Mouse (Mus musculus) midbrain, embryonic 13.5 days (tissue): ENCODE data around the gene Pald1. TPM values are rescaled to one million over a fixed set of nuclear protein-coding genes. Genes with fewer than 3 reads are reported as not detected.
A peak's percentile ranks its signal among the peaks of the same experiment; 100 is the strongest.

Experiments used
- ATAC-seq: fragments of 200-750 bp; cut with Nextera tagmentation; 2 replicates; pipeline ENCODE4 v1.8.0; 2017; ENCODE audit warnings: mild to moderate bottlenecking, moderate TSS enrichment, moderate library complexity
- H3K27ac ChIP-seq: fragments of 300-500 bp; sonication (generic); 2 replicates; pipeline ENCODE4 v1.5.1; 2015; ENCODE audit warnings: inconsistent platforms, mild to moderate bottlenecking, moderate library complexity
- H3K27me3 ChIP-seq: fragments of 300-500 bp; sonication (generic); 2 replicates; pipeline ENCODE4 v1.6.1; 2015; ENCODE audit warnings: mild to moderate bottlenecking, inconsistent platforms
- H3K36me3 ChIP-seq: fragments of 300-500 bp; sonication (generic); 2 replicates; pipeline ENCODE4 v1.6.1; 2015; ENCODE audit warnings: mild to moderate bottlenecking, inconsistent platforms
- H3K4me1 ChIP-seq: fragments of 300-500 bp; sonication (generic); replicated peaks from 2 replicates; pipeline ENCODE4 v1.6.1; 2015; ENCODE audit warnings: inconsistent platforms
- H3K4me2 ChIP-seq: fragments of 300-500 bp; sonication (generic); replicated peaks from 2 replicates; pipeline ENCODE4 v1.6.1; 2015; ENCODE audit warnings: moderate library complexity, mild to moderate bottlenecking, inconsistent platforms
- H3K4me3 ChIP-seq: fragments of 300-500 bp; sonication (generic); replicated peaks from 2 replicates; pipeline ENCODE4 v1.5.1; 2015; ENCODE audit warnings: mild to moderate bottlenecking, inconsistent platforms
- H3K9ac ChIP-seq: fragments of 300-500 bp; sonication (generic); replicated peaks from 2 replicates; pipeline ENCODE4 v1.6.1; 2015; ENCODE audit warnings: mild to moderate bottlenecking, inconsistent platforms
- H3K9me3 ChIP-seq: fragments of 300-500 bp; sonication (generic); 2 replicates; pipeline ENCODE4 v1.6.1; 2016; ENCODE audit warnings: mild to moderate bottlenecking, inconsistent platforms
- WGBS: fragments of 180-500 bp; shearing (Covaris S2); methylation state at CpG from one replicate; pipeline ENCODE4 v1.1.7; 2015; 5-methylcytosine and 5-hydroxymethylcytosine counted together
- polyA plus RNA-seq: library from polyadenylated mRNA; unstranded; fragments of >200 nt; fragmentation: Nextera tagmentation; extraction: Ambion mirVana; gene quantifications from 2 replicates; pipeline ENCODE4 v1.2.1, GENCODE M21; 2015

Pald1 gene
- polyA plus RNA-seq, 1 experiment from 2014 or later = 21.1 TPM

DNA sequence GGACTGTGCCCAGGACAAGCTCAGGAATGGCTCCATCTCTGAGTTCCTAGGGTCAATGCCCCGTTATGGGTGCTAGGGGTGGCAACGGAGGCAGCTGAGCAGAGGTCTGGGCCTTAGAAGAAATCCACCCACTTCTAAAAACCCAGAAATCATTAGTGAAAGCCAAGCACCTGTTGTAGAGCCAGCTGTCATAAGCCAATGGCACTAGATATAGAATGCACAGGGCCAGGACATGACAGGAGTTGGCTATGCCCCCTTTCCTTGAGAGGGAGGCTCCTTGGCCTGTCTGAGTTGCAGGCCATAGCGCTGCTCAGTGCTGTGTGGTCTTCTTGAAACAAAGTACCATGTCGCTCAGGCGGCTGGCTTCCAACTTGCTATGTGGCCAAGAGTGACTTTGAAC, 17.1 kb upstream of the Pald1 start:
- H3K4me2 ChIP-seq = no peak overlapping the region
- no peaks in the 10 kb centered on the region for H3K36me3 ChIP-seq
- no peaks in the 10 kb centered on the region for H3K4me1 ChIP-seq
- 90% methylated on average over 5 of the region's 5 CpGs for WGBS
- H3K27ac ChIP-seq = no peak overlapping the region
- H3K9me3 ChIP-seq = no peaks in the 10 kb centered on the region
- ATAC-seq = no peak
- no peak overlapping the region for H3K4me3 ChIP-seq
- H3K9ac ChIP-seq = no peak overlapping the region
- peaks cover under 1% of the 10 kb centered on the region; the same call in 1 of the 2 replicates for H3K27me3 ChIP-seq

DNA sequence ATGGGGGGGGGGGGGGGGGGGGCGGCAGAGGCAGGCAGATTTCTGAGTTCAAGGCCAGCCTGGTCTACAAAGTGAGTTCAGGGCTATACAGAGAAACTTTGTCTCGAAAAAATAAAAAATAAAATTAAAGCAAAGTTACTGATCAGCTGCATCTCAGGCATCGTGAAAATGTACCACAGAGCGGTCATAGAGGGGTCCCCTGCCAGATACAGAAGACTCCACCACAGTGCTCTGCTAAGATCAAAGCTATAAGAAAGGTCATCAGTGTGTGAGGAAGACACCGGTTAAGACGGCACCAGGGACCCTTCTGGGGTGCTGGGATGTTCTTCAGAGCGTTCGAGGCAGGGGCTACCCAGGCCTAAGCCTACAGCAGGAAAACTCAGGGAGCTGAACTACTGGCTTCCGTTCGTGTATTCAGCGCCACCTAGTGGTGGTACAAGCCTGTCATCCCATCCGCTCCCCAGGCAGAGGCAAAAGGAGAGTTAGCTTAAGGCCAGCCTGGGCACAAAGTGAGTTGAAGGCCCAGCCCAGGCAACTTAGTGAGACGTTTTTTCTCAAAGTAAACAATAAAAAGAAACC, 15.9 kb upstream of the Pald1 start:
- Histone ChIP-seq H3K27ac (no peak overlapping the region), H3K4me3 (no peak overlapping the region), H3K9me3 (no peaks in the 10 kb centered on the region), H3K27me3 (no peaks in the 10 kb centered on the region), H3K36me3 (no peaks in the 10 kb centered on the region), H3K4me1 (no peaks in the 10 kb centered on the region; the same call in 1 of the 2 replicates), H3K9ac (no peak overlapping the region), H3K4me2 (no peak overlapping the region)
- ATAC-seq = peak; percentile 91
- 25% methylated on average over 13 of the region's 13 CpGs for WGBS

DNA sequence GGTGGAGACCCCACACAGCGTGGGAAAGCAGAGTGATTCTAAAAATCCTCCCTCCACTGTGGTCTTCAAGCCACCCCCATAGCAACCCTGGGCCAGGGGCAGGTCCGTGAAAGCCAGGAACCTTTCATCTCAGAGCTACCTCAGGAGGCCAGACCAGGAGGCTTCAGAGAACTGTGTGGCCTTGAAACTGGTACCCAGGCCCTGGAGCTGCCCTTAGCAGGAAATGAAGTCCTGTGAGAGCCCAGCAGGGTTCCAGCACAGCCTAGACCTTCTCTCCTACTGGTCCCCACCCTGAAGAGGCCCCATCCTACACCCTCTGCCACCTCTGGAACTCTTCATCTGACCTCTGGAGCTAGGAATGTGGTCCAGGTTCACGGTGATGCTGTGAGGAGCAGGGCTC, 14.8 kb upstream of the Pald1 start:
- WGBS = 56% methylated on average over 3 of the region's 3 CpGs
- no peak overlapping the region for H3K4me2 ChIP-seq
- H3K36me3 ChIP-seq = no peaks in the 10 kb centered on the region
- no peak overlapping the region for H3K27ac ChIP-seq
- no peak overlapping the region for H3K4me3 ChIP-seq
- no peak overlapping the region for H3K9ac ChIP-seq
- H3K9me3 ChIP-seq = no peaks in the 10 kb centered on the region
- no peak for ATAC-seq
- no peaks in the 10 kb centered on the region; the same call in 1 of the 2 replicates for H3K4me1 ChIP-seq
- H3K27me3 ChIP-seq = no peaks in the 10 kb centered on the region

DNA sequence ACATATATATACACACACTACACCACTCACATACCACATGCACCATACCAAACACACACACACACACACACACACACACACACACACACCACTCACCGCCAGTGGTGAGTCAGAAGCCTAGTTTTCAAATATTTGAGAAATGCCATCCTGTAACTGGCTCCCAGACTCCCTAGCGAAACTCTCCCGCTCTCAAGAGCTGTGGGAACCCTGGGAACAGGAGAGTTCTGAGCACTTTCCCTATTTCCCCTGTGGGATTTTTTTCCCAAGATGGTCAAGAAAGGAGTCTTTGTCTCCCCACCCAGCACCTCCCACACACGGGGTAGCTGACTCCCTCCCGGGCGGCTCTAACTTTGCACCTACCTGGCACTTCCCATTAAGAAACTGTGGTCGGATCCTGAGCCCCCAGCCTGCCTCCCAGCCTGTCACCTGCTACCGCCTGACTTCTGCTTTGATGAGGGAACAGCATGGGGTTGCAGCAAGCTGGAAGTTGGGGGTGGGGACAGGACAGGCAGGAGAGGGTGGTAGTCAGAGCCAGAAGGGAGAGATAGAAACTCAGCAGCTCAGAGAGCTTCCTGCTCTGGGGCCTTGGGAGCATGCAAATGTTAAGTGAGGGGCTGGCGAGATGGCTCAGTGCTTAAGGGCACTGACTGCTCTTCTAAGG, 11.3 kb upstream of the Pald1 start:
- no peak overlapping the region for H3K4me2 ChIP-seq

DNA sequence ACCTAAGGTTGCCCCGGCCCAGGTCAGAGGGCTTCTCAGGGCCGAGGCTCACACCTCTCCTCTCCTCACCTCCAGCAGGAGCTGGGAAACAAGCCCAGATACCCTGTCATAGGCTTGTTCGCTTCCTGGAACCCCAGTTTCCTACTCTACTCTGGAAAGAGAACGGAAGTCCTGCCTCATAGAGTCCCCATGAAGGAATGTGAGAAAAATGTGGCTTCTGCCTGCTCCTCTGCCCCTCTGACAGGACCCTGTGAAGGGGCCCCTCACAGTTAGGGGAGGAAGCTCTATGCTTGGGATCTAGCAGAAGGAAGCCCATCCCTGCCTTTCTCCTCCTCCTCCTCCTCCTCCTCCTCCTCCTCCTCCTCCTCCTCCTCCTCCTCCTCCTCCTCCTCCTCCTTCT, 9.3 kb upstream of the Pald1 start:
- ATAC-seq = no peak
- 71% methylated on average over 4 of the region's 4 CpGs for WGBS

More for the DNA sequence above, 11.3 kb upstream of the Pald1 start:
- Histone ChIP-seq H3K9ac (no peak overlapping the region), H3K4me3 (no peak overlapping the region), H3K9me3 (no peaks in the 10 kb centered on the region), H3K4me1 (no peaks in the 10 kb centered on the region; the same call in 1 of the 2 replicates), H3K27me3 (no peaks in the 10 kb centered on the region), H3K36me3 (no peaks in the 10 kb centered on the region), H3K27ac (no peak overlapping the region)
- WGBS = 29% methylated on average over 9 of the region's 9 CpGs
- ATAC-seq = no peak

DNA sequence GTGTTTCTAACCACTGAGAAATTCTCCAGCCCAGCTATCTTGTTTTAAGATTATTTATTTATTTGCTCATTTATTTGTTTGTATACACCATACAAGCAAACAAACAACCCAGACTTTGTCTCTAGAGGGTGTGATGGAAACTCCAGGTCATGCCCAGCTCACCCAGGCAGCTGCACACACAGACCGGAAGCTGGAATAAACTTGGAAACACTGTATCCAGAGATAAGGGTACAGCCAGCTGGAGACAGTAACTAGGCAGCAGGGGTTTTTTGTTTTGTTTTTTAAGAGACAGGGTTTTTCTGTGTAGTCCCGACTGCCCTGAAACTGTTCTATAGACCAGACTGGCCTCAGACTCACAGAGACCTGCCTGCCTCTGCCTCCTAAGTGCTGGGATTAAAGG, 6.8 kb upstream of the Pald1 start:
- H3K27me3 ChIP-seq = 0 out of 2 replicates have a peak, but pooled peaks cover 8% of the 10 kb centered on the region
- H3K9me3 ChIP-seq = no peaks in the 10 kb centered on the region
- H3K36me3 ChIP-seq = no peaks in the 10 kb centered on the region
- no peaks in the 10 kb centered on the region; the same call in none of the 2 replicates for H3K4me1 ChIP-seq
- no peak overlapping the region for H3K9ac ChIP-seq
- 74% methylated on average over 2 of the region's 2 CpGs for WGBS
- no peak overlapping the region for H3K4me3 ChIP-seq
- H3K4me2 ChIP-seq = no peak overlapping the region
- no peak overlapping the region for H3K27ac ChIP-seq
- ATAC-seq = no peak

More for the DNA sequence above, 9.3 kb upstream of the Pald1 start:
- Histone ChIP-seq H3K27ac (no peak overlapping the region), H3K27me3 (no peaks in the 10 kb centered on the region), H3K36me3 (no peaks in the 10 kb centered on the region), H3K9ac (no peak overlapping the region), H3K4me1 (no peaks in the 10 kb centered on the region; the same call in none of the 2 replicates), H3K9me3 (no peaks in the 10 kb centered on the region), H3K4me2 (no peak overlapping the region), H3K4me3 (no peak overlapping the region)

DNA sequence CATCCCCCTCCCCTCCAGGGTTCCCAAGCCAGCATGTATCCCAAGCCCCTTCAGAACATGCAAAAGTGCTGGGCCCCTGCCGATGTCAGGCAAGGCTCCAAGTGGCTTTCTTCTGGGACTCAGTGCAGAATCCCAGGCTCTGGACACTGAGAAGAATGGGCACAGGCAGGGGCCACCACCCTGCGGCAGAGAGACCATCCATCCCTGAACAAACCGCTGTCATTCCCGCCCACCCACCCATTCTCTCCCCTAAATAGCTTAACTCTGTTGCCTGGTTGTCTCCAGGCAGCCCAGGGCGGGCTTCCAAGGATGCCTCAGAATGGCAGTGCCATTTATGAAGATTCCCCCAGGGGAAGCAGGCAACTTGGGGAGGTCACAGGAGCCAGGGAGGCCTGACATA, 5.7 kb upstream of the Pald1 start:
- WGBS = 11% methylated on average over 5 of the region's 5 CpGs
- H3K4me1 ChIP-seq = peaks cover 4% of the 10 kb centered on the region
- no peaks in the 10 kb centered on the region for H3K9me3 ChIP-seq
- no peak overlapping the region for H3K4me3 ChIP-seq
- H3K4me2 ChIP-seq = no peak overlapping the region
- peak; percentile 55 for ATAC-seq
- H3K9ac ChIP-seq = no peak overlapping the region
- no peak overlapping the region for H3K27ac ChIP-seq
- no peaks in the 10 kb centered on the region for H3K36me3 ChIP-seq
- H3K27me3 ChIP-seq = 0 out of 2 replicates have a peak, but pooled peaks cover 8% of the 10 kb centered on the region

DNA sequence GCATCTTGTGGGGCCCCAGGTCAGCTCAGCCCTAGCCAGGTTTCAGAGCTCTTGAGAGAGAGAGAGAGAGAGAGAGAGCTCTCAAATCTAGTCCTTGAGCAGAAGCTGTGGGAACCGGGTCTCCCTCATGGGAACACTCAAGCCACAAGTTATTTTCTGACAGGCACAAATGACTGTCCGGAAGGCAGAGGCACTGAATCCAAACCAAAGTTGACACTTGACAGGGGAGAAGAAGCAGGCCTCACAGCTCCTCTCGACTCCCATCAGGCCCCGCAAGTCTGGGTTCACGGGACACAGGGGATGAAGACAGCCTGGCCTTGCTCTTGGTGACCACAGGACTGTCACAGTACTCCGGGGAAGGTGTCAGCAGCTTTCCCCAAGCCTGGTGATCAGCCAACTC, 3.0 kb upstream of the Pald1 start:
- H3K9me3 ChIP-seq = no peaks in the 10 kb centered on the region
- H3K27ac ChIP-seq = no peak overlapping the region
- no peak overlapping the region for H3K4me2 ChIP-seq
- H3K36me3 ChIP-seq = no peaks in the 10 kb centered on the region
- H3K27me3 ChIP-seq = peaks cover 24% of the 10 kb centered on the region; the same call in 1 of the 2 replicates
- no peak overlapping the region for H3K4me3 ChIP-seq
- H3K9ac ChIP-seq = no peak overlapping the region
- no peak for ATAC-seq
- 79% methylated on average over 6 of the region's 6 CpGs for WGBS
- H3K4me1 ChIP-seq = peaks cover 22% of the 10 kb centered on the region

DNA sequence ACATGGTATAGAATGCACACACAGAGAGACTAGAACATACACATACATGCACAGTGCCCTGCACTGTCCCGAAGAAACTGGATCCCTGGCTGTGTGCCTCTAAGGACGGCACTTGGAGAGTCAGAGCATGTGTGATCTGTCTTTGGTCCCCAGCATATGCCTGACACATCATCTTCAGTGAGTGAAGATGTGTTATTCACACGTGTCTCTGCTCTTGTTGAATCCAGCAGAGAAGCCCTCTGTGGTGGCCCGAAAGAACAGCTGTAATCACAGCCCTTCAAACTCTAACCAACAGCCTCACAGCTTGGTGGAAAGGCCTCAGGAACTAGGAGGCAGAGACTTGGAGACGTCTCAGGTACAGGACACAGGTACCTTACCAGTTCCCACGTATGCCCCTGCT, 1.8 kb upstream of the Pald1 start:
- 84% methylated on average over 6 of the region's 6 CpGs for WGBS
- H3K27ac ChIP-seq = no peak overlapping the region
- H3K4me1 ChIP-seq = peaks cover 29% of the 10 kb centered on the region
- no peaks in the 10 kb centered on the region for H3K9me3 ChIP-seq
- H3K9ac ChIP-seq = no peak overlapping the region
- no peaks in the 10 kb centered on the region for H3K36me3 ChIP-seq
- peaks cover 34% of the 10 kb centered on the region for H3K27me3 ChIP-seq
- ATAC-seq = no peak
- H3K4me2 ChIP-seq = no peak overlapping the region
- H3K4me3 ChIP-seq = no peak overlapping the region

DNA sequence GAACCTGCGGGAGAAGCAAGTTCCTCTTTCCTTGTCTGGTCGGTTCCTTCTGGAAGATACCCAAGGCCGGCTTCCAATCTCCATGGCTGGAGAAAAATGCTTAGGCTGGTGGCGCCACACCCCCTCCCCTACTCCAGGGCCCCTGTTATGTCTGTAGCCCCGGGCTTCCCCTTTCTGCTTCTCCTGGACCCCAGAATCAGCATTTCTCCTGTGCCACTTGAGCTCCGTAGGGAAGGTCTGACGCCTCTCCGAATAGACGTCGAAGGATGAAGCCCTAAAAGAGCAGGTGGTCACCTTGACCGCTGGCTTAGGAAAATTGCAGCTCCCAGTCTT, 351 bp upstream of the Pald1 start:
- H3K36me3 ChIP-seq = no peaks in the 10 kb centered on the region
- H3K9me3 ChIP-seq = no peaks in the 10 kb centered on the region
- H3K4me1 ChIP-seq = peaks cover 35% of the 10 kb centered on the region
- no peak; the same call in 1 of the 2 replicates for ATAC-seq
- peak overlapping the region; percentile 74 for H3K9ac ChIP-seq
- peak overlapping the region; percentile 89 for H3K4me2 ChIP-seq
- H3K27ac ChIP-seq = no peak overlapping the region
- 1% methylated on average over 11 of the region's 11 CpGs for WGBS
- peaks cover 37% of the 10 kb centered on the region for H3K27me3 ChIP-seq
- peak overlapping the region; percentile 62 for H3K4me3 ChIP-seq

DNA sequence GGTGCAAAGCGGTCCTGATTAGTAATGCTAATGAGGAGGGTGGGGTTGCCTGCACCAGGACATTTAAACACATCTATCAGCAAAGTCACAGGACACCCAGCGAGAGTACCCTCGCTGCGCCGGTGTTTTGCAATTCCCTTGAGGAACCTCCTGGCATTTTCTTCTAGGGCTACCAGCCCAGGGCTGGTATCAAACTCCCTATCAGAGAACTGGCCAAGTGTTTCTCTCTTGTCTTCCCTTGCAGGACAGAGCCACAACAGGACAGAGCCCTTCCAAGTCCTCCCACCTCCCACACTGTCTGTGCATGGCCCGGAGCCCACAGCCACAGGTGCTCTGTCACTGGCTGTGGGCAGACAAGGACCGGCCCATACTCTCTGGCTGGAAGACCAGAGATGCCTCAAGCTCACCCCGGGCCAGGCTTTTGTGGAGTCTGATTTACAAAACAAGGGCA, 1.0 kb downstream of the Pald1 start:
- H3K9me3 ChIP-seq = no peaks in the 10 kb centered on the region
- H3K27me3 ChIP-seq = peaks cover 37% of the 10 kb centered on the region
- WGBS = 0% methylated on average over 8 of the region's 8 CpGs
- H3K36me3 ChIP-seq = no peaks in the 10 kb centered on the region
- H3K4me2 ChIP-seq = peak overlapping the region; percentile 89
- ATAC-seq = peak; percentile 37
- H3K9ac ChIP-seq = peak overlapping the region; percentile 74
- H3K4me1 ChIP-seq = peaks cover 35% of the 10 kb centered on the region
- H3K27ac ChIP-seq = no peak overlapping the region
- peak overlapping the region; percentile 62 for H3K4me3 ChIP-seq

DNA sequence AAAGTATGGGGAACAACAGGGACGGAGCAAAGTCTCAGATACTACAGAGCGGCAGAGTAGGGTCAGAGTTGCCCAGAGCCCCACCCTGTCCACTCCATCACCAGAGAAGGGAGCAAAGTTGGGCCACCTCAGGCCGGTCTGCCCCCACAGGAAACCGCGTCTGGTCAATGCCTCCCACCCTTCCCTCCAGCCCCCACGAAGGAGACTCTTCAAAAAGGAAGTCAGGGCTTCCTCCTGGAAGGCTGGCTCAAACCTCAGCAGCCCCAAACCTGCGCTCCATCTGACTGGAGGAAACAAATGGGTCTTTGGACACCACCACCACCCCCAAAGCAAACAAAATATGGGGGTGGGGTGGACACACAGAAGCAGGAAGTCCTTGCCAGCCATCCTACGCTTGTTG, 1.5 kb downstream of the Pald1 start:
- H3K36me3 ChIP-seq = no peaks in the 10 kb centered on the region
- peak overlapping the region; percentile 89 for H3K4me2 ChIP-seq
- peak overlapping the region; percentile 62 for H3K4me3 ChIP-seq
- ATAC-seq = no peak
- peaks cover 37% of the 10 kb centered on the region for H3K27me3 ChIP-seq
- 15% methylated on average over 8 of the region's 8 CpGs for WGBS
- no peak overlapping the region for H3K27ac ChIP-seq
- H3K4me1 ChIP-seq = peaks cover 35% of the 10 kb centered on the region
- H3K9ac ChIP-seq = peak overlapping the region; percentile 74; the same call in 1 of the 2 replicates
- no peaks in the 10 kb centered on the region for H3K9me3 ChIP-seq
